Mouse (Mus musculus) liver, adult 2 months (tissue): ENCODE data around the gene Meltf.

Experiments
- CTCF ChIP-seq: fragments of 200-500 bp; IDR thresholded peaks from 2 replicates; pipeline ENCODE4 v1.5.1; 2011; ENCODE audit warnings: low read depth, low read length, control low read depth
- POLR2A ChIP-seq: fragments of 200-500 bp; IDR thresholded peaks from 2 replicates; pipeline ENCODE4 v1.6.1; 2011; ENCODE audit warnings: low read length, control low read depth; ENCODE audit not compliant: insufficient read depth; ENCODE audit errors: extremely low read depth

DNA sequence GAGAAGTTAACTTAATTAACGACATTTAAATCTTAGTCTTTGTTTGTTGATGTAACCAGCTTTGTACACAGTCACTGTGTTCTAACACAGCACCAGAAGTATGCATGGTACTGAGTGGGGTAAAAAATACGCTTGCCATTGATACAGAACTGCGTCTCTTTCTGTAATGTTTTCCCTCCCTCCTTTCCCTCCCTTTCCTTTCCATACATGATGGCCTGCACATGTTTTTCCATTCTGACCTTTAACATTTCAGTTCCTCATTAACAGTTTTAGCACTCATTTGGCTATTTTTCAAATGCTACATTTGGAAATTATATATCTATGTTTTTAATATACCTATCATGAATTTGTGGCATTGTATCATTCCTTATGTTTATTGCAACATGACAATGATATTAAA is 34.4 kb upstream of the Meltf start:
- TF ChIP-seq POLR2A, result no peak
- no peak for TF ChIP-seq CTCF
